Mouse (Mus musculus) layer of hippocampus, postnatal 10 days (tissue): ENCODE data around the gene Bbs4. TPM values are rescaled to one million over a fixed set of nuclear protein-coding genes. Genes with fewer than 3 reads are reported as not detected.
"Not testable (repeated sequence)": the region's sequence is repeated elsewhere in the genome, so short reads cannot be mapped to it uniquely, and the experiment has no call there.

Experiments
- DNase-seq, 2 experiments: peaks; one replicate each; pipeline ENCODE4 v3.0.0; 2021; ENCODE audit warnings: low spot score in 2 of 2
- long read RNA-seq: library from polyadenylated mRNA; stranded (forward); transcript quantifications from one replicate; pipeline ENCODE4 v2.0.0, GENCODE M21; 2023
- total RNA-seq, 2 experiments: library from RNA; stranded (reverse); gene quantifications; 2 replicates each; pipeline ENCODE4 v1.2.3; 2021

Gene Bbs4
- 10 to 100 TPM; 29.9 to 32.1 TPM for total RNA-seq
- long read RNA-seq, transcript Bbs4-201 (16 exons, 2,518 nt): major isoform, 47 of 66 reads
- long read RNA-seq, partial matches to known transcripts: 9 of 66 reads
- long read RNA-seq, other reads (novel, unspliced or antisense): 10 of 66 reads

DNA sequence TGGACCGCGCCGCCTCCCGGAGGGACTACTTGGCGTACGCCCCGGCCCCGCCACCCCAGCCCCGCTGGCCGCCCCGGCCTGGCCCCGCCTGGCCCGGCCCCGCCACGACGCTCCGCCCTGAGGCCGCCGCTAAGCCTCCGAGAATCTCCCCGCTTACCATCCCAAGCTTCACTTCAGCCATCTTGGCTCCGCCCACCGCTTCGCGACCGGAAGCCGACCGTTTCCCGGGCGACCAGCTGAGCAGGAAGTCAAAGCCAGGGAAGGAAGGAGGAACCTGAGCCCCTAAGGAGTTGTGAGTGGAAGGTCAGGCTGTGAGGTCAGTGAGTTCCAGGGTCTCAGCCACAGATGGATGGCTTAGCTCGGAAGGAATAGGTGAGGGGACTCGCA lies at the start of gene Bbs4:
Gene Bbs4, minus strand, starts transcription at position 256 of the 387 bp plus-strand sequence.
- peak; percentile 85 to 86 for DNase-seq

DNA sequence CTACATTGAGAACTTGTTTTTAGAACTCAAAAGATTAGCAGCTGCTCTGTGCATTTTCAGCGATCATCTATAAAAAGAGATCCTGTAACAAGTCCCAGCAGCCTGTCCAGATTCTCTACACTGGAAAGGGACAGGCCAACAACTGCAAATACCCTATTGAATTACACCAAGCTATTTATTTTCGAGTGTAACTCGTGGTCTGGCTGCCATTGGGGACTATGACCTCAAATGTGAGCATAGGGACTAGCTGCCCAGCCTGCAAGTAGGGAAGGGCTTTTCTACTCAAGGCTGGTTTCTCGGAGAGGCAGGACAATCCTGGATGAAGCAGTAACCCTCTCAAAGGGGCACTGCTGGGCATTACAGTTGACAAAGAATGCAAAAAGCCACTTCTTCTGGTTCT lies 35.8 kb upstream of the Bbs4 start:
- DNase-seq: no peak

DNA sequence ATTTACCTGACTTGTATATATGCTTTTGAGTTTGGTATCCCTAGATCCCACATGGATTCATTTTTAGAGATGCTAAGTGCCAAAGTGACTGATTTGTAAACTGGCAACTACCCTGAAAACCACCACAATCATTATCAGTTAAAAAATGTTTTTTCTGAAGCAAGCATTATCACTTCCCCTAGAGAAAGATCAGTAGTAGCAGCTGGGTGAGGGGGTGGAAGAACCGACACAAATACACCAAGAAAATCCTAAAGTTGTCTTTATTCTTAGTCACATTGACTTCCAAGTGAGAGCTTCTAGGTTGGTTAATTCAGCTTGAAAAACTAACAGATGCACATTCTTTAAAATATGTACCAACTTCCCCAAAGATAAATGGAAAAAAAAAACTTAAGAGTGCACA lies 35.0 kb upstream of the Bbs4 start:
- DNase-seq: no peak

DNA sequence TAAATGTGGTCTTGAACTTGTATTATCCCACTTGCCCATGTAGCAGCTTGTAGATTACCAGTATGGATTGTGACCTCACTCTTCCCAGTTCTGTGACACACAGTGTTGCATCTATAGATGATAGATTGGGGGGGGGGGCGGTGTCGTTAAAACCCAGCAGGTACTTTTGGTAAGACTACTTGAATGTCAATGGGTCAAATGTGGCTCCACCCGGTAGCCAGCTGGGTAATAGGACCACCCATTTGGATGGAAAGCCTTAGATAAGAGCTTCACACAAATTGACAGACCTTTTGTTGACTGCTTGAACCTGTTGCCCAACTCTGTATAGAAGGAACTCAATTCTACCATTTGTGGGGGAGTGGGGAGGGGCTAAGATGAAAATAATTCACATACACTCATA lies 34.2 kb upstream of the Bbs4 start:
- DNase-seq: no peak

DNA sequence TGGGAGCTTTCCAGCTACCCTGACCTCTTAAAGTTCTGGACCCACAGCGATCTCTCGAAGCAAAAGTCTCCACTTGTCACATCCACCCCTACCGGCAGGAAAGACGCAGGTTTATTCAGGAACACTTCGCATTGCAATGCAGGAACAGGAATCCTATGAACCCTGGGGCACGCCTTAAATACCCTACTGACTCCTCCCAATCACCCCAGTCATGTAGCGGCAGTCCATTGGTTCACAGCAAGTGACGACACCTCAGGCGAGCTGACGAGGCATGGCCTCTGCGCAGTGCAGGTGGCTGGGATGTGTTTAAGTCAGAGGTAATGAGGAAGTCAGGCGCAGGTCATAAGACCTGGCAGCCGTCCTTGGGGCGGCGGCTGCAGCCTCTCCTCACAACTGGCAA lies 22.3 kb upstream of the Bbs4 start:
- DNase-seq: no peak

DNA sequence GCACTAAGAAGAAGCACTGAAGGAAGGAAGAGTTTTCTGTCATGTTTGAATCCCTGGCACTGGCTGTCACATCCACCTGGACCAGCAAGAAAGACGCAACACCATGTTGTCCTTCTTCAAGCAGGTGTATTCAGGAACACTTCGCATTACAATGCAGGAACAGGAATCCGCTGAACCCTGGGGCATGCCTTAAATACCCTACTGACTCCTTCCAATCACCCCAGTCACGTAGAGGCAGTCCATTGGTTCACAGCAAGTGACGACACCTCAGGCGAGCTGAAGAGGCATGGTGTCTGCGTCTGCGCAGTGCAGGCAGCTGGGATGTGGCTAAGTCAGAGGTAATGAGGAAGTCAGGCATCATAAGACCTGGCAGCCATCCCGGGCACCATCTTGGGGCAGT lies 16.3 kb upstream of the Bbs4 start:
- DNase-seq: no peak

DNA sequence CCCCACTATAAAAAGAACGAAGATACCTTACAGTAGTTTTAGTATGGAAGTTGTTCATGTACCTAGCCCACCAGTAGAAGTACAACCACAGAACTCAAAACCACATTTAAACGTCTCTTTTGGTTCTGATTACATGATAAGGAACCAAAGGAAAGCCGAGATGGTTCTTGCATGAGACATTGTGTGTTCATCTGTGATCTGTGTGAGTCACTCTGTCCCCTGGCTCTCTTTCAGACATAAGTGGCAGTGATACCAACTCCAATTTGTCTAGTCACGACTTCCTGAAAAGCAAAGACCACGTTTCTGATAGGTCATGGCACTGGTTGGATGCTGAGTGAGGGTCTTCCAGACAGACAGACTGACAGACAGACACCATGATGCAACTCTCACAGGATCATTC lies 15.9 kb upstream of the Bbs4 start:
- no peak for DNase-seq

DNA sequence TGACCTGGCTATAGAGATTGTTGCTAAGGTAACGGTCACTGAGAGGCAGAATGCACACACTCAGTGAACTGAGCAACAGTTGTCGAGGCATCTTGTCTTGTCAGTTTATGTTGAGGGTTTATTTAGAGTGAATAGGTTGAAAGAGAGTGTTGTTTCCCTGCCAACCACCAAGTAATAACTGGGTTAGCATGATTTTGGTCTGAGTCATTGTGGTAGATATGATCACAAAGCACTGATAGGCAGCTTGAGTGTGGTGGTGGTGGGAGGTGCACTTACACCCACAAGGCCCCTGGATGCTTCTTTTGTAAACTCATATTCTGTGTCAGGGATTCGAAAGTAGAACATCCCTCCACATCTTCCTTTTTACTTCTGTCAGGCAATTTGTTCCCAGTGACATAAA lies 7.2 kb upstream of the Bbs4 start:
- DNase-seq: not testable (repeated sequence)

DNA sequence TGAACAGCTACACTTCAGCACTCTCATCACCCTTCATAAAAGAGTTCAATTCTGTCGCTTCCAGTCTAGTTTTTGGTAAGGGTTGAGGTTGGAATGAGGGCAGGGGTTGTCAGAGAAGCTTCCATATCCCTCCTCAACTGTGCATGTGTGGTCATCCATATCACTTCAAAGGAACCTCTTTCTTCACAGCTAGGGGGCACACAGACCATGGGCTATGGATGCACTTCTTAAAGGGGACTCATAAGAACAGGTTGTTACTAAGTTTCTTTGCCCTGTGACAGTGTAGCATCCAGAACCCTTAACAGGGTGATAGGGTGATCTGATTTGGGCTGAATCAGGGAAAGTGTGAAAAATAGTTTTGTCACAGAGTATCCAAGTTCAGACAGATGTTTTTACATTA lies 4.7 kb upstream of the Bbs4 start:
- DNase-seq: not testable (repeated sequence)

DNA sequence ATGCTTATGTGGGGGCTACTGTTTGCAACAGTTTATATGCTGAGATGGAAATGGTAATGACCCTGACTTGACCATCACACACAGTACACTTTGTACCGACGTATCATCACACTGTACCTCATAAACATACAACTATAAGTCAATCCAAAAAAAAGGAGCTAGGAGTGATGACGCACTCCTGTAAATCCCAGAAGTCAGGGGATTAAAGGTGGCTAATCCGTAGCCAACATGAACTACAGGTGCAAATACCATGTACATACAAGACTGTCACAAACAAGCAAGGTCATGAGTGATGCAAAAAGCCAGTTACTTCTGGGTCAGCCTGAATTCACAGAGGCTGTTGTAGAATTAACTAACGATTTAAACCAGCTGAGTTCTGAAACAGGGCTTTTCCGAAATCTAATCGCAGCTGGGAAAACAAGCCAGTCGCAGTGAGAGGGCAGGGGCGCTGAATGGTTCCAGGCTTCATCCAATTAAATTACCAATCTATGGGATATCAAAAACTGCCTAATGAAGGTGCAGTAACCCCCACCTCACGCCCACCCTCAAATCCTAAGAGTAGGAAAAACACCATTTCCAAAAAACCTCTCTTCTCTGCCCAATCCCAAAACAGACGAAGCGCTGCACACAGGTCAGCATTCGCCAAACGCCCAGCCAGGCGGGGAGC lies 589 bp downstream of the Bbs4 start:
- peak in 1 of 2 experiments; percentile 9 for DNase-seq

DNA sequence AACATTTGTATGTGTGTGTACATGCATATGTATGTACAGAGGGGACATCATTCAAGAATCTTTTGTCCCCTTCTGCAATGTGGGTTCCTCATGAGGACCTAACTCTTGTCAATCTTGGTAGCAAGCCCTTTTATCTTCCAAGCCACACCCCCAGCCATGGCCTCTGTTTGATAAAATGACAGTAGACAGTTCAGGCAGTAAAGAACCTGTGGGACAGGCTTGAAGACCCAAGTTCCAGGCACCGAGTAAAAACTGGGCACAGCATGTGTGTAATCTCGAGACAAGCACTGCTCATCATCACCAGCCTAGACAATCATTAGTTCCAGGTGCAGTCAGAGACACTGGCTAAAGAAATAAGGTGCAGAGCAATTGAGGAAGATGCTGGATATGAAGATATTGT lies 7.1 kb downstream of the Bbs4 start:
- no peak for DNase-seq

DNA sequence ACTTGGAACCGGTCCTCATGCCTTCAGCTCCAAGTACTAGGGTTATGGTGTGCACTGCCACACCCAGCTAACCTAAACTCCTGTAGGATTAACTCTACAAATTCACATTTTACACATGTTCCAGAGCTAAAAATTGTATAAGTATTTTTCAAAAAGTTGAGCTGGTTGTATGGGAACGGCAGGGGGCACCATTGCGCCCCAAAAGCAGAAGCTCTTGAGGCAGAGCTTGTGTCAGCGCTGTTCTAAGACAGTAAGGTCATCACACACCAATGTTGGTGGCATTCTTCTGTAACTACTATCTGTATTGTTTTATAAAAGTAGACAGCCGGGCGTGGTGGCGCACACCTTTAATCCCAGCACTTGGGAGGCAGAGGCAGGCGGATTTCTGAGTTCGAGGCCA lies 13.3 kb downstream of the Bbs4 start:
- peak; percentile 6 to 16 for DNase-seq

DNA sequence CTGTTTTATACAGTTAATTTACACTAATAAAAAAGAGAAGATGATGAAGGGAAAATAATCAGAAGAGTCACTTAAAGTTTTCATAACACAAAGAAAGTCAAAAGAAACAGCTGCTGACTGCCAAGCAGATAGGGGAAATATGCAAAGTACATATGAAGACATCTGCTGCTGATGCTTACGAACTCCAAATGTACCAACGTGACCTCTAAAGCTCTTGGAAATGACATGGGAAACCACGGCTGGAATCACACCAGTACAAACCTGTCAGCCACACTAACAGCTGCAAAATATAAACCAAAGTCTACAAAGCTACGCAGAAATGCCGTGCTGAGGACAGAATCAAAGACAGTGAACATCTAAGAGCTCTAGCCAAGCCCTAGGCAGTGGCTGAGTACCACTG lies 14.2 kb downstream of the Bbs4 start:
- DNase-seq: no peak

DNA sequence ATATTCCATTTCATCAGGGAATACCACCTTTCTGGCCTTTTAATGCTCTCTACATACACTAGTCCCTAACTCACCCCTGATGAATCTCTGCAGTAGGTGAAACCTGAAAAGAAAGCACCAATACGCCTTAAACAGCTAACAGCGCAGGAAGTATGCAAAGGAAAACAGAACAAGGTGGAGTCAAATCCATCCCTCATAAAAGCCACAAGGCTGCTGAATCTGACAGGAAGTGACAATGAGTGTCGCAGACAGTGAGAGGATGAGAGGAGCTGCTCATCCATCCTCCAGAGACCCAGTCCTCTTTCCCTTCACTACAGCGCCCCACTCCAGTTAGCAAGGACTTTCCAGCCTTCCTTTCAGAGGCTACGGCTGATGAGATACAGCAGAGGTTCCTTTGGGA lies 14.9 kb downstream of the Bbs4 start:
- no peak for DNase-seq

DNA sequence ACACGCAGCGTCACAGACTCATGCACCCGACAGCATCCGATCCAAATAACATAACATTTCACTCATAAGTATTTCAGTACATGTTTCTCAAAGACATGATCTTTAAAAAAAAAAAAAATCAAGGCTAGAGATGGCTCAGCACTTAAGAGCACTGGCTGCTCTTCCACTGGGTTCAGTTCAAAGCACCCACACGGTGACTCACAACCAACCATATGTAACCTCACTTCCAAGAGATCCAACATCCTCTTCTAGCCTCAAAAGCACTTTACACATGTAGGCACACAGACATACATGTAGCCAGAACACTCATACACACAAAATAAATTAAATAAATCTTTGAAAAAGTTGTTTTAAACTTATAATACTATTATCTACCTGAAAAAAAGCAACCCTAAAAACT lies 15.4 kb downstream of the Bbs4 start:
- DNase-seq: no peak

DNA sequence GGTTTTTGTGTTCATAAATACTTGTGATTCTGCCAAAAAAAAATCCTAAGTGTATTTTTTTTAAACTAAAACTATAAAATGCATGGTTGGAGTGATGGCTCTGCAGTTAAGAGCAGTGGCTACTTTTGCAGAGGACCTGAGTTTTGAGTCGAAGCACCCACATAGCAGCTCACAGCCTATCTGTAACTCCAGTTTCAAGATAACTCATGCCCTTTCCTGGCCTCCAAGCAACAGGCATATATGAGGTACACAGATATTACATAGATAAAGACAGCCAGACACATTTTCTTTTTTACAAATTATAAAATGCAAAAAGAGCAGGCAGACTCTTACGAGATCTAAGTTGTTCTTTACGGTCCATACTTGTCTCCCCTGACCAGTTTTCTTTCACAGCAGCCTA lies 16.8 kb downstream of the Bbs4 start:
- no peak for DNase-seq

DNA sequence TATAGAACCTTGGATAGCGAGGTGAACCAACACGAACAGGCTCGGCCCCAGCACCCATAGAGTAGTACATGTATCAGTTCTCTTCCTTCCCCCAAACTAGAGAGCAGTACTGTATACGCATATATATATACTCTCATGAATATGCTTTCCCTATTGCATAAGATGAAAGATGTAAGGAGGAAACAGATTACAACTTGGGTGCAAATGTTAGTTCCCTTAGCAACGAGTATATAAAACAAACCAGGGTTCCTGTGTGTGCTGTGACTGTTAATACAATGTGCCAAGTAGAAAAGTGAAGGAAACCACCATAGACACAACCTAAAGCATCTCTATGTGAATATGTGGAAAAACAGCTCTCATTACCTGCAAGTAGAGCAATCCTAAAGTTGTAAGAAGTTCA lies 23.3 kb downstream of the Bbs4 start:
- no peak for DNase-seq

DNA sequence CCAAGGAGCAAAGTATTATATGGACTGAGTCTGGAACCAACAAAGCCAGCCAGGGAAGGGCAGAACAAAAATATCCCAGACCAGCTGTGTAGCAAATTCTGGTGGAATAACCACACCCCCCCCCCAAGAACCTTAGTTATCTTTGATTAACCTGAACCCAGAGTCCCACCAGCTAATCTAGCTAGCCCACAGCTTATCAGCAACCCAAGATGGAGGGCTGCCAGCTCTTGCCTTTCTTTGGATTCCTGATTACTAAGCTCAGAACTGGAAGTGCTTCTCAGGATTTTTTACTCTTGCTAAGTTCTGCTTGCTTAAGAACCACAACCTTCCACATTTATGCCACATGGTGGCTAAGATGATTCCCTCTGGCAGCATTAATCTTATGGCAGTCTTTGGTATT lies 29.0 kb downstream of the Bbs4 start:
- no peak for DNase-seq

DNA sequence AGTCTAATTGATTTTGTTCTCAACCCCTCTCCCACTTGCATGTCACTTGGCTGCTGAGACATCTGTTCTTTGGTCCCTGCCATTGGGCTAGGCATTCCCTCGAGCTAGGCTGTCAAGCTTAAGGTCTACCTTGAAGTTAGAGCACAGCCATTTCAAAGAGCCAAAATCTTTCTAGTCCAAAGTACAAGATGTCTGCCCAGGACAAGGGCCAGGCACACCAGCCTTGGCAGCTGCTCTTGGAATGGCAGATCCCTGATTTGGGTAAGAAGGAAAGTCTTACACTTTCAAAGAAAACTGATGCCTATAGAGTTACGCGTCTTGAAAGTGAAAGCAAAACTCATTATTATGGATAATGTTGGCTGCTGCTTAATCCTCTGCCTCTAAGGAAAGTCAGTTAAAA lies 37.1 kb downstream of the Bbs4 start:
- DNase-seq: no peak

DNA sequence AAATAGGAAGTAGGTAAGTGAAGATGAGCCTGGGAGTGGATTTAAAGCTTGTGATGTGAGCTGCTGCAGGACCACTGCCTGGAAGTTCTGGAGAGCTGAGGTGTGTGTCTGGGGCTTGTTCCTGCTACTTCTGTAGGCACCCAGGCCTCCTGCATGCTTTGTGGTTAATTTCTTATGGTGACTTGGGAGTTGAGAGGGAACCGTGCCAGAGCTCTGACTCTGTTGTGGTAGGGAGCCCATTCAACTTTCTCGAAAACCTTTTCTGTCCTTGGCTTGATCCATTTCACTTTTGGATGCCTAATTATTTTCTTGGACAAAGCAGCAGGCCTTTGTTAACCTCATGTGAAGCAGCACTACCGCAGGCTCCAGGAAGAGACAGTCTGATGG lies 42.0 kb downstream of the Bbs4 start:
- DNase-seq: no peak

DNA sequence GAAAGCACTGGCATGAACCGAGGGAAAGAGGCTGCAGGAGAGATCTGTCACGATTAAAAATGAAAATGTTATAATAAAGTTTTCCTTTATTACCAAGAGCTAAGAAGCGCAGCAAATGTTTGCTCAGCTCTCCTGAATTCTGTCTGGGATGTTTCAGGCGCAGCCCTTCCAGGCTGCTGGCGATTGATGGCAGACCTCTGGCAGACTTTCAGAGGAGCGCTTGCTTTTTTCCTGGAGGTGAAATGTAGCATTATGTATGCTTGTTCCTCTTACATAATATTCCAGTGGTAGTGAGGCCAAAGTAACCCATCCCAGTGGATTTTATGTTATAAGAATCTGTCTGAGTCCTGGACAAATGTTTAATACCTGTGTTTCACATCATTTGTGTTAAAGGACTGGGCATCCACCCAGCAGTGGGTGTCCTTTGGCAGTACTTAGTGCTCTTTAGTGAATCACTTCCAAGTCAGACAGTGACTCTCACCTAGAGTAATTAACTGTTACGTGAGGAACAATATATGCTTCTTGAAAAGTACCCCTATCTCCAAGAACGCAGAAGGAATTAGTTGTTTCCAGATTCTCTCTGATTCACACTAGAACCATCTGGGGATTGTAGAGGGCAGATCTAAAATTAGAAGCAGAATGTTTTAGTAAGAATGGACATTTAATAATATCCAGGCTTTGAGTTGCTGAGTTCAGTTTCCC lies 42.6 kb downstream of the Bbs4 start:
- DNase-seq: no peak

DNA sequence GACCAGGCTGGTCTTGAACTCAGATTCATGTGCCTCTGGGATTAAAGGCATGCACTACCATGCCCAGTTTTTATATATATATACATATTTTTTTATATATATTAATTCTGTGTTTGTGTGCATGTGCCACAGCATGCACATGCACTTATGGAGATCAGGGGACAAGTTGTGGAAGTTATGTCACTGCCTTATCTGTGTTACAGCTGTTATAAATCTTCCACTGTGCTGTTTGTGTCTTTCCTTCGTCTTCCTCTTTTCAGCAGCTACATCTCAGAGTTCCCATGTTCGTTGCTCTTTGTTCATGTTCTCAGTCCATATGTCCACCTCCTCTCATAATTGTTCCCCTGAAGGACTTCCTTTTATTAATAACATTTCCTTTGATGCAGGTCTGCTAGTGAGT lies 45.4 kb downstream of the Bbs4 start:
- DNase-seq: no peak

DNA sequence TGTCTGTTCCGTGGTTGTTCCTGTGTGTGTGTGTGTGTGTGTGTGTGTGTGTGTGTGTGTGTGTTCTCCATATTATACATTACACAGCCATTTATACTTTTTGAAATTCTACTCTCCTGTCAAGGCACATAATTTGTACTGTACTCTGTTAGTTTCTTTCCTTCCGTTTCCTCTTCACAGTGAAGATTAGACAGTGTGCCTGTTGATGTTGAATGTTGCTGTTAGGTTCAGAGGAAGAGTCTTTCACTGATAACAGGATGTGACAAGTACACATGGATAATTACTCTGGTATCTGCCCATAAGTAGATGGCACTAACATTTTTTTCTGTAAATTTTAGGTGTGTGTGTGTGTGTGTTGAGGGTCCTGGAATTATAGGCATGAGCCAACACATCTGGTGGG lies 56.9 kb downstream of the Bbs4 start:
- DNase-seq: no peak
